Mouse (Mus musculus): ENCODE data around the gene Epn2.

DNA sequence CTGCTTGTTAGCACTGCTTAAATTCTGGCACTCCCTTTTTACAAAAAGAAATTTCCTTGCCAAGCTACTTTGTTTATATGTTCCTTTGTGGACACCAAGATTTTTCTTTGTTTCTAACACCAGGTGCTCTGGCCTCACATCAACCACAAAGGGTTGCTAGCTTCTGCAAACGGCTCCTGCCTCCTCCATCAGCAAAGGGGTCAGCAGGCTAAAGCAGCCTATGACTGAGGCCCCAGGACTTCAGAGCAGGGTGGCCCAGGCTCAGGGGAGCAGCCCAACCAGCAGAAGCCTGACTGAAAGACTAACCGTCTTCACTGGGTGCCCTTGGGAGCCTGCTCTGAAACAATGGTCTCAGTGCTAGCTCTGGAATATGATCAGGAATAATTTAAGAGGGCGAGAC, 22.0 kb upstream of the Epn2 start:
- TF ChIP-seq CTCF (IDR thresholded peaks at IDR 0.05; ENCODE audit: borderline replicate concordance, insufficient read depth, low read depth, low read length) (no peak), POLR2A (IDR thresholded peaks at IDR 0.05; ENCODE audit: borderline replicate concordance, insufficient read depth, low read length) (no peak)
